Mouse (Mus musculus): ENCODE data around the gene S100a16.

DNA sequence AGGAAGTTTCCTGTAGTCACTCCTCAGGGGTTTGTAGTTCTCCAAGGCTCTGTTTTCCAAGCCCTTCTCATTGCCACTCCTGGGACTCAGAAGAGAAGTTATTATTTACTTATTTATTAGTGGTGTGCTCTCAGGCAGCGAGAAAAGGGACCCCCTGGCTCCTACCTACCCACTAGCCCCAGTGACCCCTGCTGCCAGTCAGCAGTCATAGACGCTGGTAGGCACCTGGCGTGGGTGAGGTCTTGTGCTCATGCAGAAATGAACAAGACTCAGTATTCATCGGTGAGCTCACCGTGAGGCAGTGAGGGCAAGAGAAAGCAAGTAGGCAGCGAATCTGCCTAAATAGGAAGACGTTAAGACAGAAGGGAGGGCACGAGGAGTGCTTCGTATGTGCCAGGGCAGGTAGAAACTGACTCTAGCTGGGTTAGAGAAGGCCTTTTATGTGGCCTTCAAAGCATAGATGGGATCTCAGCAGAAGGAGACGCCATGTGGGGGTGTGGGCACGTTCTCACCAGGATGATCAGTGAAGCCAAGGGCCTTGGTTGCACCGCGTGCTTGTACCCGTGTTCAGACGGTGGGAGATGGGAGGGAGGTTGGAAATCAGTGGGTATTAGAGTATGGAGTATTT, 49.1 kb downstream of the S100a16 start:
- TF ChIP-seq CTCF (IDR thresholded peaks at IDR 0.05; ENCODE audit: low read depth, low read length) (no peak), GATA1 (IDR thresholded peaks at IDR 0.05; ENCODE audit: borderline replicate concordance, low read length) (no peak), TAL1 (conservative IDR thresholded peaks at IDR 0.05; ENCODE audit: low read depth, low read length) (no peak), GATA2 (IDR thresholded peaks at IDR 0.05; ENCODE audit: borderline replicate concordance, low read depth, low read length) (no peak), POLR2AphosphoS5 (IDR thresholded peaks at IDR 0.05; ENCODE audit: insufficient replicate concordance, low read depth, low read length) (no peak)
